Mouse (Mus musculus) liver, embryonic 11.5 days (tissue): ENCODE data around the gene Armc7. TPM values are rescaled to one million over a fixed set of nuclear protein-coding genes. Genes with fewer than 3 reads are reported as not detected.
A peak's percentile ranks its signal among the peaks of the same experiment; 100 is the strongest.
"Not testable (repeated sequence)": the region's sequence is repeated elsewhere in the genome, so short reads cannot be mapped to it uniquely, and the experiment has no call there.

Source experiments
- ATAC-seq: fragments of 200-750 bp; cut with Nextera tagmentation; replicated peaks from 2 replicates; pipeline ENCODE4 v1.8.0; 2017; ENCODE audit warnings: moderate number of reproducible peaks, mild to moderate bottlenecking, moderate TSS enrichment, moderate library complexity; ENCODE audit not compliant: low FRiP score
- DNase-seq: peaks from one replicate; pipeline ENCODE4 v3.0.0-alpha.2; 2017; ENCODE audit warnings: low spot score
- H3K27ac ChIP-seq: fragments of 300-500 bp; sonication (generic); 2 replicates; pipeline ENCODE4 v1.5.1; 2014; ENCODE audit warnings: mild to moderate bottlenecking, low read depth, low read length, control low read depth
- H3K27me3 ChIP-seq: fragments of 300-500 bp; sonication (generic); replicated peaks from 2 replicates; pipeline ENCODE4 v1.6.1; 2014; ENCODE audit warnings: low read length, mixed read lengths; ENCODE audit not compliant: control insufficient read depth, insufficient read depth
- H3K36me3 ChIP-seq: fragments of 300-500 bp; sonication (generic); 2 replicates; pipeline ENCODE4 v1.6.1; 2014; ENCODE audit warnings: mild to moderate bottlenecking, low read length, moderate library complexity, mixed read lengths; ENCODE audit not compliant: control insufficient read depth, insufficient read depth
- H3K4me1 ChIP-seq: fragments of 300-500 bp; sonication (generic); replicated peaks from 2 replicates; pipeline ENCODE4 v1.6.1; 2014; ENCODE audit warnings: low read length, mixed read lengths; ENCODE audit not compliant: control insufficient read depth, insufficient read depth
- H3K4me2 ChIP-seq: fragments of 300-500 bp; sonication (generic); 2 replicates; pipeline ENCODE4 v1.6.1; 2014; ENCODE audit warnings: mild to moderate bottlenecking, control low read depth, moderate library complexity
- H3K4me3 ChIP-seq: fragments of 300-500 bp; sonication (generic); 2 replicates; pipeline ENCODE4 v1.5.1; 2014; ENCODE audit warnings: low read depth, low read length, control low read depth
- H3K9ac ChIP-seq: fragments of 300-500 bp; sonication (generic); 2 replicates; pipeline ENCODE4 v1.6.1; 2014; ENCODE audit warnings: low read depth, low read length, control low read depth
- H3K9me3 ChIP-seq: fragments of 300-500 bp; sonication (generic); 2 replicates; pipeline ENCODE4 v1.6.1; 2016; ENCODE audit warnings: low read length, inconsistent platforms, mixed read lengths; ENCODE audit not compliant: control insufficient read depth
- WGBS: fragments of 180-500 bp; shearing (Covaris S2); extraction: QIAGEN DNeasy Blood & Tissue Kit; methylation state at CpG from one replicate; pipeline ENCODE4 v1.1.7; 2014; 5-methylcytosine and 5-hydroxymethylcytosine counted together
- polyA plus RNA-seq: library from polyadenylated mRNA; unstranded; fragments of >200 nt; fragmentation: Nextera tagmentation; extraction: Ambion mirVana; gene quantifications from 2 replicates; pipeline ENCODE4 v1.2.1, GENCODE M21; 2014

Gene Armc7
- polyA plus RNA-seq, 1 experiment from 2014 or later, result 5.7 TPM

- WGBS, result 64% methylated on average over 16 of the region's 16 CpGs
- DNase-seq (no peak), ATAC-seq (no peak)
- Histone ChIP-seq H3K27ac (no peak within 1 kb of the TSS), H3K36me3 (no peaks in the 10 kb centered on the region), H3K9ac (no peak within 1 kb of the TSS), H3K4me1 (peaks cover 3% of the 10 kb centered on the region; the same call in 1 of the 2 replicates), H3K27me3 (peaks cover 10% of the 10 kb centered on the region; the same call in 1 of the 2 replicates), H3K4me3 (no peak within 1 kb of the TSS), H3K9me3 (no peaks in the 10 kb centered on the region), H3K4me2 (no peak within 1 kb of the TSS)
These were observed 13.1 kb upstream of the Armc7 start, which contains the start of gene Slc16a5 for GRCm38 (mm10) chr11:115462243-115462891. Gene Slc16a5 (plus strand): TSS chr11:115462474.

DNA sequence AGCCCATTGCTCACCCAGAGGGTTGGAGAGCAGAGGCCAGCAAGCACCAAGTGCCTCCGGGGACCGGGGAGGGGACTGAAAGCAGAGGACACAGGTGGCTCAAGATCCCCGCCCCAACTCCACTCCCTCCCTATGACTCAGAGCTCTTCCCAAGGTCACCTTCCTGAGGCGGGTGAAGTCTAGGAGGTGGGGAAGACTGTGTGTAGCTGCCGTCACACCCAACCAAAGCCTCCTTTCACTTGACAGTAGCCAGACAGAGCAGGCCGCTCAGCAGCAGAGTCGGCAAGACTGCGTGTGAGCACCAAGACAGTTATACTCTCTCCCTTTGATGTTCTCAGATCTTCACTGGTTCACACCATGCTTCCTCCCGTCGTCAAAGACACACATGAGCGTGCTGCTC is 12.1 kb upstream of the Armc7 start:
- ATAC-seq (no peak), DNase-seq (no peak)
- Histone ChIP-seq H3K36me3 (no peaks in the 10 kb centered on the region), H3K27ac (no peak overlapping the region), H3K4me2 (no peak overlapping the region), H3K27me3 (peaks cover 10% of the 10 kb centered on the region; the same call in 1 of the 2 replicates), H3K9me3 (no peaks in the 10 kb centered on the region), H3K4me1 (no peaks in the 10 kb centered on the region), H3K9ac (no peak overlapping the region), H3K4me3 (no peak overlapping the region)
- 64% methylated on average over 11 of the region's 11 CpGs for WGBS

DNA sequence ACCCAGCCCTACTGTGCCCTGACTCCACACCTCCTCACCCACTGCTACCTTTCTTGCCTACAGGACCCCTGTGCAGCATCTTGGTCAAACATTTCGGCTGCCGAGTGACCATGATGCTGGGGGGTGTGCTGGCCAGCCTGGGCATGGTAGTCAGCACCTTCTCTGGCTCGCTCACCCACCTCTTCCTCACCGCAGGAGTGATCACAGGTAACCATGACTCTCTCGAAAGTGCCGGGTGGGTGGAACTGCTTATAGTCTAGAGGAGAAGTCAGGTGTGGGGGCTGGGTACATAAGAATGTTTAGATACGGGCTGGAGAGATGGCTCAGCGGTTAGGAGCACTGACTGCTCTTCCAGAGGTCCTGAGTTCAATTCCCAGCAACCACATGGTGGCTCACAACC is 10.6 kb upstream of the Armc7 start:
- H3K36me3 ChIP-seq, result no peaks in the 10 kb centered on the region
- H3K27me3 ChIP-seq, result peaks cover 10% of the 10 kb centered on the region; the same call in 1 of the 2 replicates
- H3K27ac ChIP-seq, result no peak overlapping the region
- H3K4me3 ChIP-seq, result no peak overlapping the region
- H3K4me1 ChIP-seq, result no peaks in the 10 kb centered on the region
- no peak overlapping the region for H3K9ac ChIP-seq
- H3K9me3 ChIP-seq, result no peaks in the 10 kb centered on the region
- ATAC-seq, result no peak
- no peak for DNase-seq
- H3K4me2 ChIP-seq, result no peak overlapping the region
- WGBS, result 83% methylated on average over 8 of the region's 8 CpGs

GRCm38 (mm10) chr11:115467217-115467618 is 8.2 kb upstream of the Armc7 start:
- Histone ChIP-seq H3K9me3 (no peaks in the 10 kb centered on the region), H3K4me2 (no peak overlapping the region), H3K9ac (no peak overlapping the region), H3K4me3 (no peak overlapping the region), H3K27me3 (peaks cover 6% of the 10 kb centered on the region; the same call in 1 of the 2 replicates), H3K36me3 (no peaks in the 10 kb centered on the region), H3K4me1 (no peaks in the 10 kb centered on the region), H3K27ac (no peak overlapping the region)
- 36% methylated on average over 4 of the region's 4 CpGs for WGBS
- DNase-seq (no peak), ATAC-seq (no peak)

DNA sequence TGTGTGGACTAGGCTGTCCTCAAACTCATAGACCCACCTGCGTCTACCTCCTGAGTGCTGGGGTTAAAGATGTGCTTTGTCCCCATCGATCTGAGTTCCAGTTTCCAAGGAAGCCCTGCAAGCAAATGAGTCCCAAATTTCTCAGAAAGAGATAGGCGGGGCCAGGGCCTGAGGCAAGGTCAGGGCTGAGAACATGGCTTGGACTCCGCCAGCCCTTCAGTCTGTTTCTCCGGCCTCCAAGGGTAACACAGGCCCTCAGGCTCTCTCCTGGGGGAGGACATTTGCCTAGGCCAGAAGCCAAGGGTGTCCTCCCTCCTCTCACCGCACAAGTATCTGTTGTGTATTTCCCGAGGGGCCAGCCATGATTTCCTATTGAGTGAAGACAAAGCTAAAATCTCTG is 3.3 kb upstream of the Armc7 start:
- Histone ChIP-seq H3K27ac (no peak overlapping the region), H3K9ac (no peak overlapping the region), H3K4me1 (peaks cover 15% of the 10 kb centered on the region), H3K9me3 (no peaks in the 10 kb centered on the region), H3K36me3 (no peaks in the 10 kb centered on the region), H3K4me2 (no peak overlapping the region), H3K27me3 (no peaks in the 10 kb centered on the region), H3K4me3 (no peak overlapping the region)
- ATAC-seq, result no peak
- WGBS, result 83% methylated on average over 7 of the region's 7 CpGs
- DNase-seq, result no peak

- Histone ChIP-seq H3K4me1 (peaks cover 15% of the 10 kb centered on the region), H3K27ac (0 out of 2 replicates have a peak overlapping the region, but pooled peaks have one; percentile 2), H3K4me2 (no peak overlapping the region), H3K9ac (no peak overlapping the region), H3K27me3 (no peaks in the 10 kb centered on the region), H3K36me3 (no peaks in the 10 kb centered on the region), H3K4me3 (no peak overlapping the region), H3K9me3 (no peaks in the 10 kb centered on the region)
- ATAC-seq (peak; percentile 52), DNase-seq (peak; percentile 85)
- WGBS, result 23% methylated on average over 15 of the region's 15 CpGs
These were observed 1.7 kb upstream of the Armc7 start for GRCm38 (mm10) chr11:115473626-115474275.

DNA sequence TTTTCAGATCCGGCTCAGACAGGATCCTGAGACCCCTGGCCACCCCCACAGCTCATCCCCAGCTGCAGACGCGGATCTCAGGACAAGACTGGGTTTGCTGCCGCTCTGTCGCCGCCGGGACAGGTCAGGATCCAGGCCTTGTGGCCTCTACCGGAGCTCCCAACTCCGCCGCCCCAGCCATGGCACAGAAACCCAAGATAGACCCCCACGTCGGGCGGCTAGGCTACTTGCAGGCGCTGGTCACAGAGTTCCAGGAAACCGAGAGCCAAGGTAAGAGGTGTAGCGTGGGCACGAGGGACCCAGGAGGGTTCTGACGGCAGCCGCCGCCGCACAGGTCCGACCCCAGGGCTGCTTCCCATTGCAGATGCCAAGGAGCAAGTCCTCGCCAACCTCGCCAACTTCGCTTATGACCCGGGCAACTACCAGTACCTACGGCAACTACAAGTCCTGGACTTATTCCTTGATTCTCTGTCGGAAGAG is 331 bp downstream of the Armc7 start:
- peak overlapping the region; percentile 75 for H3K4me2 ChIP-seq
- no peak for DNase-seq
- no peaks in the 10 kb centered on the region for H3K27me3 ChIP-seq
- peak overlapping the region; percentile 88 for H3K4me3 ChIP-seq
- H3K36me3 ChIP-seq, result no peaks in the 10 kb centered on the region
- H3K9me3 ChIP-seq, result no peaks in the 10 kb centered on the region
- WGBS, result 3% methylated on average over 28 of the region's 28 CpGs
- H3K9ac ChIP-seq, result peak overlapping the region; percentile 84
- ATAC-seq, result peak; percentile 40
- H3K27ac ChIP-seq, result peak overlapping the region; percentile 1
- peaks cover 15% of the 10 kb centered on the region for H3K4me1 ChIP-seq

DNA sequence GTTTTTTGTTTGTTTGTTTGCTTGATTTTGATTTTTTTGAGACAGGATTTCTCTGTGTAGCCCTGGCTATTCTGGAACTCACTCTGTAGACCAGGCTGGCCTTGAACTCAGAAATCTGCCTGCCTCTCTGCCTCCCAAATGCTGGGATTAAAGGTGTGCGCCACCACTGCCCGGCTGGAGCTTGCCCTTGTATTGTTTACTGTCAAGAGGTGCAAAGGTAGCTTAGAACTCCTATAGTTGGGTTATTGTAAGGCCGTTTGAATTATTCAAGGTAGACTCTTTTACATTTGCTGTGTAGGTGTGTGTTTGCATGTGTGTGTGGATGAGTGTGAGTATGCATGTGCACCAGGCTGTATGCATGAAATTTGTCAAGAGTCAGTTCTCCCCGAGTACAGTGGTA is 1.2 kb downstream of the Armc7 start:
- H3K4me3 ChIP-seq, result peak overlapping the region; percentile 88
- ATAC-seq, H3K9me3 ChIP-seq, H3K36me3 ChIP-seq, H3K27me3 ChIP-seq, DNase-seq, H3K27ac ChIP-seq: not testable (repeated sequence)
- H3K9ac ChIP-seq, result 0 out of 2 replicates have a peak overlapping the region, but pooled peaks have one; percentile 12
- peaks cover 15% of the 10 kb centered on the region for H3K4me1 ChIP-seq
- H3K4me2 ChIP-seq, result peak overlapping the region; percentile 75
- WGBS, result 77% methylated on average over 4 of the region's 4 CpGs
